Mouse (Mus musculus) right cerebral cortex, postnatal 36 days (tissue): ENCODE measurements at regions not wholly inside any gene's neighbourhood (a gene's known extent, or its start where the extent isn't known, plus 50 kb on each side); places are given as distances from the start of the nearest gene placed in this dataset.

Source experiments
- DNase-seq, 2 experiments: peaks; one replicate each; pipeline ENCODE4 v3.0.0; 2022; ENCODE audit warnings: low spot score in 2 of 2, mixed read lengths in 1 of 2

DNA sequence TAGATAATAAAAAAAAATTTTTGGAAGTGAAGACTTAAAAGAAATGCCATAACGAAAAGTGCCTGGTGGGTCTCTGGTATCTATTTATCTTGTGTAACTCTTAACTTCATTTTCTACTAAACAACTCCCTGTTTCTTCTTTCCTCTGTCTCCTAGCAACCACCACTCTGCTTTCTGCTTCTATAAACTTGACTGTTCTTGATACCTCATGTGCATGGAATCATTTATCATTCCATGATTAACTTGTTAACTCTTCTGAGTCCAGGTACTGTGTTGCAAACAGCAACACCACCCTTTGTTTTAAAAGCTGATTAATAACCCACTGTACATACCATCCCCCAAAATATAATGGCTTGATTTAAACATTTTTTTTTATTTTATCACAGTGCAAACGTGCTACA lies 325.0 kb downstream of the Mettl4 start:
- DNase-seq: no peak

DNA sequence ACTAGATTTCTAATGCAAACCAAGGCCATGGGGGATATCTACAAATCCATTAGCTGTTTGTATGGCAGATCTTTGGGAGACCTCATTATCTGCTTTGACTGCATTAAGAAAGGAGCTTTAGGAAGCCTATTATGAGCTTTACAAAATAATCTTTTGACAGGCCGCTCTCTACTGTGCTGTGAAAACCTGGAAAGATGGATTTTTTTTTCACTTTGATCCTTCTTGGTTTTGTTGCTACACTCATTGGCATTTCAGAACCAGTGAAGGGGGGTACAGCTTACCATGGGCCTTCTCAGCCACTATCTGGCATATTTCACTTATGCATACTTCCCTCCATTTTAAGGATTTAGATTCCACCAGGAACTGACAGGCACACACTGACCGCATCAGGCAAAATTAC lies 366.8 kb downstream of the Mettl4 start:
- no peak for DNase-seq

GRCm38 (mm10) chr17:94335688-94336087 lies 414.1 kb downstream of the Mettl4 start:
- no peak for DNase-seq

DNA sequence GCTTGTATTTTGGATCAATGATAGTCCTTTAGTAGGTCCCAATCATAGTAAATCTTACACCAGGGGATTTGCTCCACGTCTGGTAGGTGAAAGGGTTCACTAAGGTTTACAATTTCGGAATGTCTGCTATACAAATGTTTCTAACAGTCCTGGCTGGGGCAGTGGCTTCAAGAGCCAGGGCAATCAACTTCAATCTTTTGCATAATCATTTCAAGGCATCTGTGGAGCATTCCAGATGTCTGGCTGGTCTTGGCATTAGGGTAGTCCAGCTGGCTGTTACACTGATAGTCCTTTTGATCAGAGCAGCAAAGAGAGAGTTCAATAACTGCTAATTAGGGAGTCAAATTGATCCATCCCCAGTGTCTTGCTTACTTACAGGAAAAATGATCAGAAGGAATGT lies 423.6 kb downstream of the Mettl4 start:
- DNase-seq: no peak

- peak in 1 of 2 experiments; percentile 1 for DNase-seq
These were observed 458.6 kb downstream of the Mettl4 start for GRCm38 (mm10) chr17:94291221-94291620.

- no peak for DNase-seq
These were observed 462.1 kb downstream of the Mettl4 start for GRCm38 (mm10) chr17:94287612-94288159.

- DNase-seq: no peak
These were observed 473.0 kb downstream of the Mettl4 start for GRCm38 (mm10) chr17:94276851-94277250.

DNA sequence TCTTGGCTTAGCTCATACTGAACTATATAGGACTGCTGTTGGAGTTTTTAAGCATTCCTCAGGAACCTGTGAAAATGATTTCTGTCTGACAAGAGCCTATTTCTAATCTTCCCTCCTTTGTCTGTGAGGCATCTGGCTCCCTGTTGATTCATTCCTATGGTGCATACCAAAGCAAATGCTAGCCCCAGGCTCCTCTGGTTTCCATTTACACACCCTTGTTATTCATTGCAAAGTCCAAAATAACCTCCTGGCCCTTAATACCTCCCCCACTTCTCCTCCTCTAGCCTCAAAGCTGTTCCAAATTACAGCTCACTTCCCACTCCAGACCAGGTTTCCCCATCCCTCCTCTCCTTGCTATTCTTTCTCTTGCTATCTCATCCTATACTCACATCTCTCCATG lies 480.1 kb downstream of the Mettl4 start:
- DNase-seq: no peak

- DNase-seq: peak; percentile 32 to 59
These were observed 494.2 kb downstream of the Mettl4 start for GRCm38 (mm10) chr17:94255666-94256065.

DNA sequence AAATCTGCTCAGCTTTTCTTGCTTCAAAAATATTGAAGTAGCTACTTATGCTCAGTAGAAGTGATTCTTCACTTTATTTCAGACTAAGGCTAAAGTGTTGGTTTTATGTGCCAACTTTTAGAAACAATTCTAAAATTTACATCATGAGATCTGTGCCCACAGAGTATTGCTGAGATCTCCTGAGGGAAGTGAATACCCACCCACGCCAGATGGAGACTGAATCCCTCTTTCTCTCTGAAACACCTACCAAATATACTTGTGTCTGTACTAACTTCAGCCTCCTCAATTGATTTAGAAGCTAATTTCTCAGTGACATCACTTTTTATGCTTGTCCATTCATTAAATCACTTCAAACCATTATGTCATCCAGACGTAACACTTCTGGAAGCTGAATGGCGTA lies 495.0 kb downstream of the Mettl4 start:
- peak; percentile 41 to 80 for DNase-seq

GRCm38 (mm10) chr17:94243821-94244220 lies 506.0 kb downstream of the Mettl4 start:
- peak in 1 of 2 experiments; percentile 23 for DNase-seq

GRCm38 (mm10) chr17:94226136-94226535 lies 523.7 kb downstream of the Mettl4 start:
- peak; percentile 14 to 58 for DNase-seq
